Mouse (Mus musculus) G1E (cell line): ENCODE measurements around the gene H1f0.
"Not testable (repeated sequence)": the region's sequence is repeated elsewhere in the genome, so short reads cannot be mapped to it uniquely, and the experiment has no call there.

Experiments
- CTCF ChIP-seq: IDR thresholded peaks from 2 replicates; pipeline ENCODE4 v1.5.1; 2012; ENCODE audit warnings: low read depth, low read length, inconsistent platforms, mixed read lengths
- GATA1 ChIP-seq: IDR thresholded peaks from 2 replicates; pipeline ENCODE4 v1.6.1; 2012; ENCODE audit warnings: borderline replicate concordance, low read length, inconsistent platforms, mixed read lengths
- GATA2 ChIP-seq: IDR thresholded peaks from 2 replicates; pipeline ENCODE4 v1.6.1; 2012; ENCODE audit warnings: low read depth, low read length, inconsistent platforms, borderline replicate concordance
- POLR2AphosphoS5 ChIP-seq: IDR thresholded peaks from 2 replicates; pipeline ENCODE4 v1.6.1; 2012; ENCODE audit warnings: low read depth, low read length, inconsistent platforms; ENCODE audit not compliant: insufficient replicate concordance
- TAL1 ChIP-seq: conservative IDR thresholded peaks from 2 replicates; pipeline ENCODE4 v1.6.1; 2012; ENCODE audit warnings: low read depth, low read length, inconsistent platforms, mixed read lengths

DNA sequence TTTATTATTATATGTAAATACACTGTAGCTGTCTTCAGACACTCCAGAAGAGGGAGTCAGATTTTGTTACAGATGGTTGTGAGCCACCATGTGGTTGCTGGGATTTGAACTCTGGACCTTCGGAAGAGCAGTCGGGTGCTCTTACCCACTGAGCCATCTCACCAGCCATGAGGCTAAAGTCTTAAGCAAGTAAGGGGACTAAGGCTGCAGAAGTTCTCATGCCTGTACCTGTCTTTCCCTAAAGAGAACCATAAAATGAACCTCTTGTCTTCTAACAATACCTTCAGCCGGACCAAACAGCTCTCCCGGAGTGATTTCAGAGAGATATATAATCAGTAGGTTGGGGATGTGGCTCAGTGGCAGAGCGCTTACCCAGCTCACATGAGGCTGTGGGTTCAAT is 3.7 kb downstream of the H1f0 start:
- TF ChIP-seq CTCF, POLR2AphosphoS5, TAL1, GATA2, GATA1: not testable (repeated sequence)
